Mouse (Mus musculus): ENCODE data around the gene Rnf121. TPM values are rescaled to one million over a fixed set of nuclear protein-coding genes. Genes with fewer than 3 reads are reported as not detected.

The Rnf121 gene
- polyA plus RNA-seq, 1 experiment from 2014 or later: 18.2 TPM

GRCm38 (mm10) chr7:101982735-101983134 lies 82.5 kb downstream of the Rnf121 start:
- 93% methylated on average over 1 of the region's 1 CpGs for WGBS
- Histone ChIP-seq H3K4me3 (ENCODE audit: low read depth, low read length) (no peak overlapping the region), H3K27me3 (replicated peaks; ENCODE audit: insufficient read depth, low read length) (no peaks in the 10 kb centered on the region), H3K27ac (ENCODE audit: low read length) (no peak overlapping the region), H3K4me2 (replicated peaks; ENCODE audit: low read depth, low read length) (no peak overlapping the region), H3K9me3 (ENCODE audit: low read length) (no peaks in the 10 kb centered on the region), H3K36me3 (ENCODE audit: insufficient read depth, low read length) (no peaks in the 10 kb centered on the region), H3K4me1 (ENCODE audit: insufficient read depth, low read depth, low read length) (no peaks in the 10 kb centered on the region), H3K9ac (replicated peaks; ENCODE audit: low read depth) (no peak overlapping the region)
- no peak for ATAC-seq
- no peak for DNase-seq (ENCODE audit: low spot score)
- TF ChIP-seq EP300 (IDR thresholded peaks at IDR 0.05): no peak
- TF ChIP-seq CTCF (IDR thresholded peaks at IDR 0.05): no peak

GRCm38 (mm10) chr7:101974505-101974904 lies 90.8 kb downstream of the Rnf121 start:
- Histone ChIP-seq H3K36me3 (ENCODE audit: insufficient read depth, low read length) (no peaks in the 10 kb centered on the region), H3K27ac (ENCODE audit: low read length) (no peak overlapping the region; the same call in 1 of the 2 replicates), H3K9me3 (ENCODE audit: low read length) (no peaks in the 10 kb centered on the region), H3K4me1 (ENCODE audit: insufficient read depth, low read depth, low read length) (peaks cover 20% of the 10 kb centered on the region), H3K27me3 (replicated peaks; ENCODE audit: insufficient read depth, low read length) (no peaks in the 10 kb centered on the region), H3K9ac (replicated peaks; ENCODE audit: low read depth) (no peak overlapping the region), H3K4me3 (ENCODE audit: low read depth, low read length) (no peak overlapping the region), H3K4me2 (replicated peaks; ENCODE audit: low read depth, low read length) (no peak overlapping the region)
- ATAC-seq (no peak), DNase-seq (ENCODE audit: low spot score) (peak; percentile 60)
- TF ChIP-seq EP300 (IDR thresholded peaks at IDR 0.05): no peak
- TF ChIP-seq CTCF (IDR thresholded peaks at IDR 0.05): no peak
- WGBS: 17% methylated on average over 2 of the region's 2 CpGs

DNA sequence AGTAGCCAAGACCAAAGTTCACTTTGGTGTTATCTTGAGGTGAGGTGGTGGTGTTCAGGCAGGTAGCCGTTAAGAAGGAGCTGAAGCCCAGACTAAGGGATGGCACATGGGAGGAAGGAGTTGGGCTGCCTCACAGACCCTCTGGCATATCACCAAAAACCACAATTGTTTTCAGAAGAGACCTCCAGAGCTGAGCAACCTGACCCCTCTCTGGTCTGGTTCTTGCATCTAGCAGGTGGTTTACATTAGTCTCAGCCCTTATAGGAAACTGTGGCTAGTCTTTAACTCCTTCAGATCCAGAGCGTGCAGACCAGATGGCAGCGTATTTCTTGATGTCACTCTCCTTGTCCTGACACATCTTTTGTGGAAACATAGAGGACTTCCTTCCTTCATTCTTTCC lies 91.5 kb downstream of the Rnf121 start:
- ATAC-seq: no peak
- Histone ChIP-seq H3K9me3 (ENCODE audit: low read length) (no peaks in the 10 kb centered on the region), H3K27ac (ENCODE audit: low read length) (no peak overlapping the region), H3K4me3 (ENCODE audit: low read depth, low read length) (no peak overlapping the region), H3K27me3 (replicated peaks; ENCODE audit: insufficient read depth, low read length) (no peaks in the 10 kb centered on the region), H3K36me3 (ENCODE audit: insufficient read depth, low read length) (no peaks in the 10 kb centered on the region), H3K9ac (replicated peaks; ENCODE audit: low read depth) (no peak overlapping the region), H3K4me1 (ENCODE audit: insufficient read depth, low read depth, low read length) (peaks cover 20% of the 10 kb centered on the region), H3K4me2 (replicated peaks; ENCODE audit: low read depth, low read length) (no peak overlapping the region)
- peak; percentile 20 for DNase-seq (ENCODE audit: low spot score)
- WGBS: 58% methylated on average over 3 of the region's 3 CpGs
- no peak for TF ChIP-seq CTCF (IDR thresholded peaks at IDR 0.05)
- no peak for TF ChIP-seq EP300 (IDR thresholded peaks at IDR 0.05)

DNA sequence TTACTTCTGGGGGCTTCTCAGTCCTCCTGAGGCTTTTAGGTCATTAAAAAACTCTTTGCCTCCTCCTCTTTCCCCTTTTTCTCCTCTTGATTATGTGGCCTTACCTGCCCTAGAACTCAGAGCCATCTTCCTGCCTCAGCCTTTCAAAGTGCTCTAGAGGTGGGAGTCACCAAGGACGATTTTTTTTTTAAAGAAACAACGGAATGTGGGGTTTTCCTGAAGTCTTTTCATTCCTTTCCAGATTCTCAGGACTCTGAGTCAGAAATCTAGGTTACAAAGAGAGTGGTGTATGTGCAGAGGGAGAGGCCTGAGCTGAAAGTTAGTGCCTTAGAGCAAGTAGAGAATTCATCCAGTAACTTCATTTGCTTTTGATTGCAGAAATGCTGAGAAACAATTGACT lies 93.5 kb downstream of the Rnf121 start:
- Histone ChIP-seq H3K9me3 (ENCODE audit: low read length) (no peaks in the 10 kb centered on the region), H3K27me3 (replicated peaks; ENCODE audit: insufficient read depth, low read length) (no peaks in the 10 kb centered on the region), H3K36me3 (ENCODE audit: insufficient read depth, low read length) (no peaks in the 10 kb centered on the region), H3K4me3 (ENCODE audit: low read depth, low read length) (peak overlapping the region; percentile 80), H3K9ac (replicated peaks; ENCODE audit: low read depth) (peak overlapping the region; percentile 83), H3K27ac (ENCODE audit: low read length) (peak overlapping the region; percentile 99), H3K4me2 (replicated peaks; ENCODE audit: low read depth, low read length) (peak overlapping the region; percentile 77), H3K4me1 (ENCODE audit: insufficient read depth, low read depth, low read length) (peaks cover 20% of the 10 kb centered on the region)
- WGBS: 20% methylated on average over 2 of the region's 2 CpGs
- DNase-seq (ENCODE audit: low spot score) (no peak), ATAC-seq (no peak)
- TF ChIP-seq CTCF (IDR thresholded peaks at IDR 0.05) (no peak), EP300 (IDR thresholded peaks at IDR 0.05) (no peak)

- DNase-seq (ENCODE audit: low spot score): peak; percentile 95
- Histone ChIP-seq H3K4me1 (ENCODE audit: insufficient read depth, low read depth, low read length) (peaks cover 20% of the 10 kb centered on the region), H3K36me3 (ENCODE audit: insufficient read depth, low read length) (no peaks in the 10 kb centered on the region), H3K9me3 (ENCODE audit: low read length) (no peaks in the 10 kb centered on the region), H3K27me3 (replicated peaks; ENCODE audit: insufficient read depth, low read length) (no peaks in the 10 kb centered on the region), H3K27ac (ENCODE audit: low read length) (peak overlapping the region; percentile 99), H3K9ac (replicated peaks; ENCODE audit: low read depth) (peak overlapping the region; percentile 83), H3K4me3 (ENCODE audit: low read depth, low read length) (peak overlapping the region; percentile 80), H3K4me2 (replicated peaks; ENCODE audit: low read depth, low read length) (peak overlapping the region; percentile 77)
- peak; percentile 84 for ATAC-seq
- 2% methylated on average over 19 of the region's 19 CpGs for WGBS
- TF ChIP-seq EP300 (IDR thresholded peaks at IDR 0.05) (peak; percentile 85), CTCF (IDR thresholded peaks at IDR 0.05) (peak; percentile 10; the same call in 1 of the 2 replicates)
Measured at GRCm38 (mm10) chr7:101970821-101971461, 94.3 kb downstream of the Rnf121 start.

DNA sequence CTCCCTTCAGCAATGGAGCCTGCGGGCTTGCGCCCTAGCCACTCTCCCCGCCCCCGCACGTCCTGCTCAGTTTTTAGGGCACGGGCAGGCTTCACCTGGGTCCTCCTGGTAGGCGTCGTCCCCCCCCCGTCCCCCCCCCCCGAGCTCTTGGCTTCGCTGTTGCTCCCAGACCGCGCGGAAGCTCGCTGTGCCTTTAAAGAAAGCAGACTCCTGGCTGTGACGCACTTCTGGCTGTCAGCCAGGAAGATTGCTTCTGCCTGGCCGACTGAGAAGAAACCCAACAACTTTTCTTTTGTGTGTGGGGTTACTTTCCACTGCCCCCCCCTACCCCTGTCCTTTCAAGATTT lies 94.9 kb downstream of the Rnf121 start:
- WGBS: under 1% methylated on average over 16 of the region's 17 CpGs
- Histone ChIP-seq H3K36me3 (ENCODE audit: insufficient read depth, low read length) (no peaks in the 10 kb centered on the region), H3K27me3 (replicated peaks; ENCODE audit: insufficient read depth, low read length) (no peaks in the 10 kb centered on the region), H3K9me3 (ENCODE audit: low read length) (no peaks in the 10 kb centered on the region), H3K4me2 (replicated peaks; ENCODE audit: low read depth, low read length) (peak overlapping the region; percentile 77), H3K4me3 (ENCODE audit: low read depth, low read length) (peak overlapping the region; percentile 80), H3K4me1 (ENCODE audit: insufficient read depth, low read depth, low read length) (peaks cover 22% of the 10 kb centered on the region), H3K9ac (replicated peaks; ENCODE audit: low read depth) (peak overlapping the region; percentile 83), H3K27ac (ENCODE audit: low read length) (peak overlapping the region; percentile 99)
- no peak for TF ChIP-seq EP300 (IDR thresholded peaks at IDR 0.05)
- TF ChIP-seq CTCF (IDR thresholded peaks at IDR 0.05): no peak
- DNase-seq (ENCODE audit: low spot score): peak; percentile 95
- ATAC-seq: peak; percentile 77

All from lung, postnatal 0 days (tissue).